Mouse (Mus musculus) adipocyte (in vitro differentiated cells): ENCODE data around the gene Sash1.

Experiments
- DNase-seq: peaks from one replicate; pipeline ENCODE4 v3.0.0-alpha.2; 2016; ENCODE audit warnings: low spot score

Gene Sash1

DNA sequence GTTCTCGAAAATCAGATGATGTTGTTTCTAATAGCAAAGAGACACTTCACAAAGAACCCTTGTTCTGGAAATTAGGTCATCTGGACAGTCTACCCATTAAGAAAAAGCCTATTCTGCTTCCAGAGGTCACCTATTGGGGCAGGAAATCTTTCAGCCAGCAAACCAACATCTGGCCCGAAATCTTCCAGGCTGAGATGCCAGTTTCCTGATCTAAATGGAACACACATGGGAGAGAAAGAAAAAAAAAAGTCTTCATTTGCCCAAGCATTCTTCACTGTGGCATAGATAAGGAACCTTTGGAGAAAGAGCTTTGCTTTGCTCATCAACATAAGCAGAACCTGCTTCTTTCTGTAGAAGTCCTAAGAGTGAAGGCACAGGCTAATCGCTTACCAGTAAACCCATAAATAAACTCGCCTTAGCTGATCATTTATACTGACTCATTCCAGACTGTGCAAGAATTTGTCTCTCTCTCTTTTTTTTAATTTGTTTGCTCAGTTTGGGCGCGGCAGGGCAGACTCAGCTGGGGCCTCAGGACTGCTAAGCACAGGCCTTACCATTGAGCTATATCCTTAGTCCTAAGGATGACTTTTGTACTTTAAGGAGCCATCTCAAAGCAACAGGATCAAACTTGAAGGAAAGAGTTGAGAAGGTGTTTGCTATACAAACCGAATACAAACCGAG lies 13.1 kb upstream of the Sash1 start:
- peak; percentile 49 for DNase-seq

DNA sequence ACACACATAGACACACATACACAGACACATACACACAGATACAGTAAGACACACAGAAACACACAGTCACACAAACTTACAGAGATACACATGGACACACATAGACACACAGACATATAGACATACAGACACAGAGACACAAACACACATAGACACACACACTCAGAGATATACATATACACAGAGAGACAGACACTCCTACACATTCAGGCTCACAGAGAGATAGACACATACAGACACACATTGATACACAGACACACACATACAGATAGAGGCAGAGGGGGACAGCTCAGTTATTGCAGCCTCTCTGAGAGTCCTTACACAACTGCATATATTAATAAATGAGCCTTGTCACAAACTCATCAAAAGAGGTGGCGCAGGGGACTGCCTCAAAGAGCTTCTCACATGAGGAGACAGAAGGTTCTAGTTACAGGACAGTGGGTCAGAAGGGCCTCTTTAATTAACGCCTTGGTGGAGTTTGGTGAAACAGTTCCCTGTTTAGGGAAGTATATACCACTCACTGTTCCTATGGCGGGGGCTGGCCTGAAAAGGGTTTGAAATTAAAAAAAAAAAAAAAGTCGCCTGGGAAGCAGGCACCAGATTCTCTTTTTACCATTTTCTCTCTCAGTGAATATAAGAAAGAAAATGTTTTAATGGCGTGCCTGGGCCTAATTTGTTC lies 12.4 kb upstream of the Sash1 start:
- DNase-seq = no peak

DNA sequence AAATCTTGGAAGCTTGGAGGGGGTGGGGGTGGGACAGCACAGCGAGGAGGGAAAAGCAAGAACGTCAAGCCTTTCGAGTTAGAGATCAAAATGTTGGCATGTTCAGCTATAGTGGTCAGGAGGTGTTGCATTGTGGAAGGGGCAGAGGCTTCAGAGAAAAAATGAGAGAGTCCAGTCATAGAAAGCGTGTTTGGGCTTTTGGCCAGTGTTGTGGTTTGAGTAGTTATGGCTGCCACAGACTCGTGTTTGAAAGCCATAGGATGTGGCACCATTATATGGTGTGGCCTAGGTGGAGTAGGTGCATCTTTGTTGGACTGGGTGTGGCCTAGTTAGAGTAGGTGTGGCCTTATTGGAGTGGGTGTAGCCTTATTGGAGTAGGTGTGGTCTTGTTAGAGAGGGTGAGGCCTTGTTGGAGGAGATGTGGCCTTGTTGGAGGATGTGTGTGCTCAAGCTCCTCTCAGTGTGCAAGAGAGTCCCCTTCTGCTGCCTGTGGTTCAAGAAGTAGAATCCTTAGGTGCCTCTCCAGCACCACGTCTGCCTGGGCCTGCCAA lies 9.2 kb upstream of the Sash1 start:
- DNase-seq = no peak

DNA sequence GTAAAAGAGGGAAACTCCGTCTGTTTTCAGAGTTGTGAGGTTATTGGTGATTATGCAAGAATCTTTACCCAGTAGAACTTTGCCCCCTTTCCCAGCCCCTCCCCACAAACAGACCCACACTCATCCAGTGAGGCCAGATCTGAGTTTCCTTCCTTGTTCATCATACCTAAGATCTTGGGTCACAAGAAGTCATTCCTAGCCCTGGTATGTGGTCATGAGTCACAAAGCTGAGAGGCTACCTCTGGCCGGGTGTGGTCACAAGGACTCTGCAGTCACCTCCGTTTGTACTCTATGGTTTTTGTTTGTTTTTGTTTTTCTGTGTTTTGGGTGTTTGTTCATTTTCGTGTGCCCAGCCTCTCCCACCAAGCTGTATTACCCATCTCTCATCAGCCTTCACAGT lies 4.6 kb upstream of the Sash1 start:
- DNase-seq = no peak

DNA sequence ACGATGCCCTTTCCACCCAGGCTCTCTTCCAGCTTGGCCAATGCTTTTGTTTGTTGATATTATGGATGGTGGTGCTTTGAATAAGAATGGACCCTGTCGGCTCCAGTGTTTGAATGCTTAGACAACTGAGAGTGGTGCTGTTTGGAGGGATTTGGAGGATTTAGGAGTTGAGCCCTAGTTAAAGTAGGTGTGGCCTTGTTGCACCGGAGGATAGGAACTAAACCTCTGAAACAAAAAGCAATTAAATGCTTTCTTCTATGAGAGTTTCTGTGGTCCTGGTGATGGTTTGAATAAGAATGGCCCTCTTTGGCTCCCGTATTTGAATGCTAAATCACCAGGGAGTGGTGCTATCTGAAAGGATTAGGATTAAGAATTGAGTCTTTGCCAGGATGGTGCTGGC lies 3.5 kb upstream of the Sash1 start:
- no peak for DNase-seq

DNA sequence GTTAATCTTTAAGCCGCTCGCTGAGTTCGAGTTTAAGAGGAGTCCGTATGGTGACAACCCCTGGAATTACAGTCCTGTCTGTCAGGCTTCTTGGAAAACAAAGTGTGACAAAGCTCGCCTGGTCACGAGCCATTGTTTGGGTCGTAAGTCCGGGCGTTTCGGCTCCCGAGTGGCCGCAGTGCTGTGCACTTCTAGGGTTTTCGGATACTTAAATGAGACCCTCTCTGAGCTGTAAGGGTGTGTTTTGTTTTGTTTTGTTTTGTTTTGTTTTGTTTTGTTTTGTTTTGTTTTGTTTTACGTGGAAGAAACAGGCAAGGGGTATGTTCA lies 621 bp upstream of the Sash1 start:
- no peak for DNase-seq

DNA sequence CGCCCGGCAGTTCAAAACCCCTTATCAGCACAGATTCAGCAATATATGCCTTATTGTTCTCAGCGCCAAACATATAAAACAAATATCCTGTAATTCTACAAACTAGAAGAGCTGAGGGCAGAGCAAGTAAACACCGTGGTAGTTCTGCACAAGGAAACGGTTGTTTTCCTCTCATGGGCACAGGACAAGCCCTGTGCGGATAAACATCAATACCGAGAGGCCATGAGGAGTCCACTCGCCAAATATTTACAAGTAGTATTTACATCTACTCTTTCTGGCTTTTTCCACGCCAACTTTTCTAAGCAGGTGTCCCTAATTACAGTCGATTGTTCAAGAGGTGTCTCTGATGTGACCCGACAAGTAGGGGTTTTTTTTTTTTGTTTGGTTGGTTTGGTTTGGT lies 669 bp downstream of the Sash1 start:
- no peak for DNase-seq

DNA sequence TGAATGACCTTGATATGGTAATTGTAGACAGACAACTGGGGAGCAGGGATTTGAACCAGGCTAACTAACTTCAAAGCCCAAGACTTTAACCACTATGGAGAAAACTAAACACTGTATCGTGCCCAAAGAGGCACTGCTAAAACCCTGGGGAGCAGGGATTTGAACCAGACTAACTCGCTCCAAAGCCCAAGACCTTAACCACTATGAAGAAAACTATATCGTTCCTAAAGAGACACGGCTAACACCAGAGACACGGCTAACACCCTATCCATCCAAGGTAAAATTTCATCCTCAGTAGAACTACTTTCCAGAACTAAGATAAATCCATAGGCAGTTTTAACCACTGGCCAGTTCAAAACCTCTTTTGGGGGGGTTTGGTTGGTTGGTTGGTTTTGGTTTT lies 1.3 kb downstream of the Sash1 start:
- no peak for DNase-seq

DNA sequence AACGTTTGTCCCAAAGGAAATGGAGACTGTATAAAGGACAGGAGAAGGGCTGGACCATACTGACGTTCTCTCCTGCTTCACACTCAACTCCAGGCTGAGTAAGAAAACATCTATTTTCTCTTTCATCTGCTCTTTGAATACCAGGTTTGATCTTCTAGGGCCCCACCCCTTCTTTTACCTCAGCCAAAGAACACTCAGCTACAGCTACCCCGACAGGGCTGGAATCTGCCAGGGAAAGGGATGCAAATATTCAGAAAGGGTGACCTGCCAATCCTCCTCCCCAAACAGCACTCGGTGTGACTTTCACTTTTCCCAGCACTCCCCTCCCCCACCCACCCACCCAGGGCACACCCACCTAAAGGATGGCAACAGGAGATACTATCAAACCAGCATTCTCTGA lies 2.2 kb downstream of the Sash1 start:
- no peak for DNase-seq

DNA sequence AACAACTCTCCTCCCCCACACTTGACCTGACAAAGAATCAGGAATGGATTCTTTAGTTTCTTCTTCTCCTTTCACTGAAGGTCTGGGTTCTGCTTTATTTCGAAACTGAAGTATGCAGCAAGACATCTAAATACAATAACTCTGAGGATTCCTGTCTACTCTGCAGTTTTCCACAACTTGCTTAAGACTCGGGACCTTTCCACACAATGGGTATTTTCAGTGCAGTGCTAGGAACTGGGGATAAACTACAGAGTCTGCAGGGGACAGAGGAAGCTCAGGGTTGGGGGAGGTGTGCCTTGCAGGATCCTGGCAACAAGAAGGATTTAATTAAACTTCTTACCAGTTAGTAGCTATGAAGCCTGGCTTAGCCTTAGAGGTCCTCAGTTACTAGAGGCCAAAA lies 4.1 kb downstream of the Sash1 start:
- no peak for DNase-seq

DNA sequence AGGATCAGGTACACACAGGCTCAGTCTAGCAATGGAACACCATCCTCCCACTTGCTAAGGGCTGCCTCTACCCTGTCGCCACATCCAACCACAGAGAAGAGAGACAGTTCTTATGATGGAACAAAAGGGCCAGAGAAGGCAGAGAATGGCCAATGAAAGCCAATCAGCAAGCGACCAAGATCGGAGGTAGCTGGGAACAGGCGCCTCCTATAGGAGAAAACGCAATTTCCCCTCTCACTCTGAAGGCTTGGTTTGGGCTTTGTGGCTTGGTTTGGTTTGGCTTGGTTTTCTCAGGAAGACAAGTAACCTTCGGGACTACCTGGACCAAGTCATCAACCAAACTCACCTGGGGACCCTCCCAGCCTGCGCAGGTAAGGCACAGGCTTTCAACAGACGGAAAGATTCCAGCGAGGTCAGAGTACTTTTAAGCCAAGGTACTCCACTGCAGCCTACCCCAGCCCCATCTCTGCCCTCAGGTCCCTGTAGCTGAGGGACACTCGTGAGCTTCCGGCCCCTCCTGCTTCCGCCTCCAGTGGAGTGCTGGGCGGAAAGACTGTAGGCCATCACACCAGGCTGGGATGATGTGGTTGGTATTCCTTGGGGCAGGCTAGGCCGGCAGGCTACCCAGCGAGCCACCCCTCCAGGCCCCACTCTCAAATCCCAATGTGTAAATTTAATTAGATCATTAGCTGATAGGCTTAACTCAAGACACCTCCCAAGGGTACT lies 4.8 kb downstream of the Sash1 start:
- DNase-seq = no peak

DNA sequence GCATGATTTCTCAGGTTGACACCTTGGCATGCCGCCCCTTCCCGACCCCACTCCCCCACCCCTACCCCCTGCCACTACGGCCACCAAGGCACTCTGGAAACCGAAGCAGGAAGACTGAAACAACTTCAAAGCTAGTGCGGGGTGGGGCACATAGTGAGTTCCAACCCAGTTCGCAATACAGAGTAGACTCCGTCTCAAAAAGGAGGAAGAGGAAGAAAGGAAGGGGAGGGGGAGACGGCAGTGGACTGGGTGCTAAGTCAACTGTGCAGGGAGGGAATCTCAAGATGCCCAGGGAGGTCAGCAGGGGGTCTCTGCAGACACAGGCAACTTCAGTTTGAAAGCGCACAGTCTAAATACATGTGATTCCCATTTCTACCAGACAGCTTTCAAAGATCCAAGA lies 7.0 kb downstream of the Sash1 start:
- DNase-seq = no peak

DNA sequence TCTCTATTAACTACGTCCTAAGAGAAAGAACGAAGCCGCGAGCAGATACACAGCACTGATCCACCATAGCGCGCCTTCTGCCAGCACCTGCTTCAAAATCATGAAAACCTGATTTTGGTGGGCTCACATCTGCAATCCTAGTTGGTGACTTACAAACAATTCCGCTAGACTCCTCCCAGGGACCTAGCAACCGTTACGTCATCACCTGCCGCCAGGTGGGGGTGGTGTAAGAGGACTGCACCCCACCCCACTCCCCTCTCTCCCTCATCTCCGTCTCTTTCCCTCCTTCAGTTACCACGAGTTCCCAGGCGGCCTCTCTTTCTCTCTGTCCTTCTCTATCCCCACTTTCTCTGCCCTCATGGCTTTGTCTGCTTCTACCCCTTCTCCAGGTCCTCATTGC lies 7.5 kb downstream of the Sash1 start:
- no peak for DNase-seq

DNA sequence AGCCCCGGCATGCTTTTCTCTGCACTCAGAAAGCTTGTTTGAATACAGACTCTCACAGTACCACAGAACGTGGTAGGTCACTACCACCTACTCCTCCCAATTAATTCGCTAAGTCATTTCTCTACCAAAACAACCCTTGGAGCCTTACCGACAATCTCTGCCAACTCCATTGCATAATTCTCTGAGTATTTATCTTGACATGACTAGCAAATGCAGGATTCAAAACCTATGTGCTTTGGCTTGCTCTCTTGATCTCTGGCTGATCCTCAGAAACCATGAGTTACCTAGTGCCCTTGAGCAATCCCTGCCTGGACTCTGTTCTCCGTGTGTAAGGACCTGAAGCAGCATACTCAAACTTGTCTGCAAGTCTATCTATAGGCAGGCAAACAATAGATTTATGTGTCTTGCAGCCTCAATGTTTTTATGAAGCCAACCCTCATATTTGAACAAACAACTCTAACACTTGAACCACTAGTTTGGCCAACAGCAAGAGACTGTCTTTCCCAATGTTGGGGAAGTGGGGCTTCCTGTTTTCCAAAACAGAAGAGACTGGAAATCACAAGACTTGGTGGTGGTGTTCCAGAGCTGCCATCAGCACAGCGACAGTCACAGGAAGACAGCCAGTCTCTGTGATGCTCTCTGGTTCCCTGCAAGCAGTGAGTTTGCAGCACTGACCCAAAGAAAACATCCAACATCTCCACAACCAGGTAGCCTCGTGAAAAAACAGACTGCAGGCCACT lies 12.1 kb downstream of the Sash1 start:
- peak; percentile 85 for DNase-seq

DNA sequence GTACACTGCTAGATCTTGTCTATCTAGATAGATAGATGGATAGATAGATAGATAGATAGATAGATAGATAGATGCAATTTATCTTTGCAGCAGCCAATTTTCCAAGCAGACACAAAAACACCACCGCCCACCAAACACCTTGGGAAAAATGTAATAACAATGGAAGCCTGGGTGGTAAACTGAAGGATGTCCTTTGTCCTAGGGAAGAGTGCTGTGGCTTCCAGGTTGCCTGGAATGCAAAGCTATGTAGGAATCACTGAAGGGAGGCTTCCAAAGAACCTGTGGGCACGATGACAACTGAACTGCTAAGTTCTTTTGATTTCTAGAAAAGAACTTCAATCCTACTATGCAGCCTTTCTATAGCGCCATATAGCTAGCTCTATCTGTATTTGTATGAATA lies 13.1 kb downstream of the Sash1 start:
- no peak for DNase-seq

DNA sequence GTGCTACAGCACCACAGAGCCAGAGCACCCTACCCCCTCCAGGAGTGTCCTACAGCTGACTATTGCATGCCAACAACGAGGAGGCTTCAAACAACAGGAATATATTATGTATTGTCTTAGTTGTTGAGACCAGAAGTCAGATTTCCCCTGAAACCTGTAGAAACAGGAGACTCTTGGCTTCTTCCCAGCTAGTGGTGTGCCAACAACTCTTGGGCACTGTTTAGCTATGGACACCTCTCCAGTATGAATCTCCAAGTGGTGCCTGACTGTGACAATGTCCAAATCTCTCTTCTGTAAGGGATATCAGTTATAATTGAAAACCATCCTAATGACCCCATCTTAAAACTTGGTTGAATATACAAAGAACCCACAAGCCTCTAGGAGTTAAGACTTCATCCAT lies 13.9 kb downstream of the Sash1 start:
- no peak for DNase-seq

DNA sequence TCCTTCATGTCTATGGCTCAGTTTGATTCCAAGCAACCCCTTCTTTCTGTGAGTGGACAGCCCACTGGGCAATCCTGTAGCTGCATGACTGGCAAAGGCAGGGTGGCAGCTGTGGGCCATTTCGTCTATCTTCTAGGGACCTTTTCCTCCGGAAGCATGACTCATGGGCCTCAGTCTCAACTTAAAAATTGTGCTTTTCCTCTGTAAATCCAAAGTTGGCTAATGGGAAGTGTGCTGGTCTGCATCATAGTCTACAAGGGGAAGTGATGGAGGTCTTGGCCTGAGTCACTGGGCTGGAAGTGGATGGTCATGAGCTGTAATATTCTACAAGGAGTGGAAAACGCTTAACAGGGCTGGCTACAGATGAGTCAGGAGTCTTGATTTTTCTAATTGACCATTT lies 15.5 kb downstream of the Sash1 start:
- no peak for DNase-seq

DNA sequence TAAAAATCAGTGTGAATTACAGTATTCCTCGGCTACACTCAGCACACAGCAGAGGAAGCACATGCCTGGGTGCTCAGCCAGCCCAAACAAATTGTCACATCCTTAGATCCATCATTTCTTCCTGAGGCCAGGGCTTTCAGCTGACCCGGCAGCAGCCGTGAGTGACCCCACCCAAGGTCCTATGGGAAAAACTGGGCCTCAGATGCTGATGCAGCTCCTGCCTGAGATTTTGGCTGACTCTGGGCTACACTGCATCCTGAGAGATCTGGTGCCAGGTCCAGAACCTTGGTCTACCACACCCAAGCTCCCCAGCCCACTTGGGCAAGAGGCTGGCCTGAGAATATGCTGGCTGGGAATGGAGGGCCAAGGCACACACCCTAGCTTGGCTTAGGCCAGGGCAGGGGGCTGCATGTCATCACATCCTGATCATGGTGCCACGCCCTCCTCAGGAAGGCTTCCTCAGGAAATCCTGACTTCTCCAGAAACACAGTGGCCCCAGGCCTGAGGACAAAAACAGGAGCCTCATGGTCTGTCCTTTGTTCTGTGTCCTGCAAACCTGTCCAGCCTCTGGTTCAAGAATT lies 19.7 kb downstream of the Sash1 start:
- DNase-seq = no peak

DNA sequence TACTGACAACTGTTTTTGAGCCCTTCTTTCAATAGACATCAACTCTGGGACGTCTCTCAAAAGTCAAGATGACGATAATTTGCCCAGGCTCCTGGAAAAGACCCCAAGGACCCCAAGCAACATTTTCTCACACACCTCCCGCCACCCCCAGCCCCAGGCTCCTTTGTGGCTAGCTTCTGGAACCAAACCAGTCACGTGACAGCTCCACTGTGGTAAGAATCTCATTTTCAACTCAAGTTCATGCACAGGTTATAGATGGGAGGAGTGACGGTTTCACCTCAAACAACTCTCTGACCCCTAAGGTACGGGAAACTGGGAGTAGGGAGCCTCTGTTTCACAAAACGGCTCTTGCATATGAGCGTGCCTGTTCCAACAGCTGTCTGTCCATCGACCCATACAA lies 25.2 kb downstream of the Sash1 start:
- DNase-seq = no peak

DNA sequence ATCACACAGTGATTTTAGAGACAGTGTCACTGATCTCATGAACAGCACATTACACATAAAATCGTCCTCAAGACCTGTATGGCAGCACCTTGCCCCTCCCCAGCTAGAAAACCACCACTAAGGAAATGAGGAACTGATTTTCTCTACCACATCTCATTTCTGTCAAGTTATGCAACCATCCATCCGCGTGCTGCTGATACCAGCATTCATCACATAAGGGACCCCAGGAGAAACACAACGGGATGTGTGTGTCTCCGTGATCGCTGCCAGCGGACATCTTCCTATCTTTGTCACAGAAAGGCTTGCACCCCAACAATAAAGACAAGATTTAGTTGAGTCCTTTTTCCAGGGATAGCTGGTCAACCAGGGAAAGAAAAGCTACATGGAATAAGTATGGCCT lies 27.2 kb downstream of the Sash1 start:
- DNase-seq = no peak

DNA sequence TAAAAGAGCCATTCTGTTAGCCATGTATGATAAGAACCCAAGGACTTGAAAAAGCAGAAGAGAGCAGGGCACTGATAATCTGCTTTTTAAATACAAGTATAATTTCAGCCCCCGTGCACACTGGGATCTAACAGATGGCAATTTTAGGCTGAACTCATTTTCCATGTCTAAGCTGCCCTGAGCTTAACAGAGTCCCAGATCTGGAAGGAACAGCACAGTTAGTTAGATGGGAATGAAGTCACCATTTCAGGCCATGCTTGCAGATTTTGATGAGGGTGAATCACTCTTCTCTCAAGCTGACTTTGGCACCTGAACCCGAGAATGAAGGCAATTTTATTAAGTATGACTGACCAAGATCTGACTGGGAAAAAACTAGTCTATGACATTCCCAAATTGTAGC lies 28.9 kb downstream of the Sash1 start:
- DNase-seq = no peak

DNA sequence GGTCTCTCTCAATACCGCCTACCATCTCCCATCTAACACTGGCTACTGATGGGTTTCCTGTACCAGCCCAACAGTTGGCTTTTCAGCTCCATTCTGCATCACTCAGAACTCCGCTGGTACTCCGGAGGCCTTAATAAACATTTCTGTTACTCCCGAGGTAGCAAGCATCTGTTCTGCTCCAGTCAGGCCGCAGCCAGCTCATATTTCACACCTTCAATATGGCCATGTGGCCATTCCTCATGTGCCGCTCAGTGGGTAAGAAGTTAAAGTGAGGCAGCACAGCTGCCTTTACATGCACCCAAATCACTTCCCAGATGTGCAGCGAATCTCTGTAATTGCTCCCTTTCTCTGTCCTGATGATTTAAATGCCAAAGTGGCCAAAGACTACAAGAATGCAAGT lies 32.5 kb downstream of the Sash1 start:
- DNase-seq = no peak
